Mouse (Mus musculus): ENCODE results near the gene Smyd3. TPM values are rescaled to one million over a fixed set of nuclear protein-coding genes. Genes with fewer than 3 reads are reported as not detected.
"Not testable (repeated sequence)": the region's sequence is repeated elsewhere in the genome, so short reads cannot be mapped to it uniquely, and the experiment has no call there.

The Smyd3 gene
- polyA plus RNA-seq, 1 experiment, result not detected

DNA sequence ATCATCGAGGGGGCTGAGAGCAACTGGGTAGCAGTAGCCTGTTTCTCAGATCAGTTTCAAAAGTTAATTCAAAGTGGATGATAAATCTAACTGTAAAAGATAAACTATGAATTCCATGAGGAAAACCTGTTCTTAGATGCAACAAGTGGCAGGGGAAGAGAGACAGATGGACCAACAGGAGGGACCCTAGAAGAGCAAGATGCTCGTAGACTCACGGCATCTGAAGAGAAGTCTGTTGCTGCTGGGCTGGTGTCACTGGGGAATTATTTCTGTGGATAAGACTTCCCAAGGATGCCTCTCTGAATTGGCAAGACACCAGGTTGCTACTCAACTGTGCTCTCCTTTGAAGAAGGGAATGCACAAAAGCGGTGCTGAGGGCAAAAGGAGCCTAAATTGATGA is 333.2 kb downstream of the Smyd3 start:
- H3K27ac ChIP-seq (ENCODE audit: insufficient read depth, low read depth, low read length), result no peak overlapping the region
- TF ChIP-seq POLR2A (IDR thresholded peaks at IDR 0.05; ENCODE audit: insufficient read depth, low read depth, low read length) (no peak), CTCF (IDR thresholded peaks at IDR 0.05; ENCODE audit: insufficient read depth, low read depth, low read length) (no peak)
- H3K4me1 ChIP-seq (ENCODE audit: control insufficient read depth, insufficient read depth, low read length), result no peaks in the 10 kb centered on the region
- no peak overlapping the region for H3K4me3 ChIP-seq (ENCODE audit: insufficient read depth, low read depth, low read length)
- 89% methylated on average over 4 of the region's 4 CpGs for WGBS

DNA sequence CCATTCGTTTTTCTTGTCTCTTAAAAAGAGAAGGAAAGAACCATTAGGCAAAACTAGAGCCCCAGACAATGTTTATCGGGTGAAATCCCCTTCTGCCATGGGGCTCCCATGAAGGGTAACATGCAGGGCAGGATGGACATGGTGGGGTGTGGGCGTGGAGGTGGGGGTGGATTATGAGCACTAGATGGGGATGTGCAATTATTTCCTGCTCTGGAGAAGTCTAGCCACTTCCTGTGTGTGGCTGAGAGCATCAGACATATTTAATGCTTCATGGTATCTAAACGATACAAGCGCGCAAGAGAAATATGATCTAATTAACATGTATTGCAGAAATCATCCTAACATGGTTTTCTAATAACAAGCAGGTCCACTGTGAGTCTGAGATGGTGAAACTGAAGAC is 334.3 kb downstream of the Smyd3 start:
- H3K4me1 ChIP-seq (ENCODE audit: control insufficient read depth, insufficient read depth, low read length), result no peaks in the 10 kb centered on the region

DNA sequence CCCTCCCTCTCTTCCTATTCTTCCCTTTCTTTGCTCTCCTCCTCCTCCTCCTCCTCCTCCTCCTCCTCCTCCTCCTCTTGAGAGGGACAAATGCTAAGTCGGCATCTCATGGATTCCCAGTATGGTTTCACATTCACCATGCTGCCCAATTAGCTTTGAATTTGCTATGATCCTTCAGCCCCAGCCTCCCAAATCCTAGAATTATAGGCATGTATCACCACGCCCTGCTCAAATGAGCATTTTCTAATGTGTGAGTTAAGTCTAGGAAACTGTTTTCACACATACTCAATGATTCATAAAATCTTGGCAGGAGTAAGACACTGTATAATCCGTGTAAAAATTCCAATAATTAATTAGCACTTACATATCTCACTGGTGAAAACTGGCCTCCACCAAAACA is 337.3 kb downstream of the Smyd3 start:
- TF ChIP-seq CTCF (IDR thresholded peaks at IDR 0.05; ENCODE audit: insufficient read depth, low read depth, low read length), result no peak
- TF ChIP-seq POLR2A (IDR thresholded peaks at IDR 0.05; ENCODE audit: insufficient read depth, low read depth, low read length), result no peak
- Histone ChIP-seq H3K27ac (ENCODE audit: insufficient read depth, low read depth, low read length) (no peak overlapping the region), H3K4me3 (ENCODE audit: insufficient read depth, low read depth, low read length) (no peak overlapping the region), H3K4me1 (ENCODE audit: control insufficient read depth, insufficient read depth, low read length) (no peaks in the 10 kb centered on the region)
- 68% methylated on average over 3 of the region's 3 CpGs for WGBS

More for the DNA sequence above, 334.3 kb downstream of the Smyd3 start:
- Histone ChIP-seq H3K27ac (ENCODE audit: insufficient read depth, low read depth, low read length) (no peak overlapping the region), H3K4me3 (ENCODE audit: insufficient read depth, low read depth, low read length) (no peak overlapping the region)
- no peak for TF ChIP-seq CTCF (IDR thresholded peaks at IDR 0.05; ENCODE audit: insufficient read depth, low read depth, low read length)
- TF ChIP-seq POLR2A (IDR thresholded peaks at IDR 0.05; ENCODE audit: insufficient read depth, low read depth, low read length), result no peak
- 88% methylated on average over 6 of the region's 6 CpGs for WGBS

DNA sequence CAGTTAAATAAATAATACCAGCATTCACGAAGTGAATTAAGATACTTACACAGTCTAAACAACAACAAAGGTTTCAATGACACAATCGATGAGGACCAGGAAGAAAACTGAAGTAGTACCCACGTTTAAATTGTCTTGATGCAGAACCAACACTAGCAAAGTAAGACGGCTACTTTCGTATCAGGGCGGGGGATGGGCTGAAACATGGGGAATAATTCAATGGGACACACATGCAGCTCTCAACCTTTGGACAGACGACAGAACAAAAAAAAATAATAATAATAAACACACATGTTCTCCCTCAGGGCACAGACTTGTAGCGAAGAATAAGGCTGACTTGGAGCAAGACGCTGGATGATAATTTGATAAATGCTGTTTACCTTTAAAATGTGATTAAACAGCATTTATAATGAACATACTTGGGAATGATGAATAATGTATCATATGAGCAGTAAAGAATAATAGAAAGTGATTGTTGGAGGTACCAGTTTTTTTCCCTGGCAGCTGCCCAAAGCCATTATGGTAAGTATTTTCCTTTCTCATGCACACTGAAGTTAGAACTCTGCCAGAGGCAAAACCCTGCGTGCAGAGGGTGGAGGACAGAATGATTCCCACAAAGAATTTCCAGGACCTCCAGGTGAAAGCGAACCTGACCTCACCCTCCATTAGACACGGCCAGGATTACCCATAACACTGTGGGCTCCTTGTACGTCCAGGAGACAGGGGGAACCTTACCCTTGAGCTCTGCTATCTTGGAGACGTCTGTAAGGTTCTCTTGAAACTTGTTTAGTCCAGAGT is 340.8 kb downstream of the Smyd3 start:
- no peaks in the 10 kb centered on the region for H3K4me1 ChIP-seq (ENCODE audit: control insufficient read depth, insufficient read depth, low read length)
- no peak for TF ChIP-seq POLR2A (IDR thresholded peaks at IDR 0.05; ENCODE audit: insufficient read depth, low read depth, low read length)
- TF ChIP-seq CTCF (IDR thresholded peaks at IDR 0.05; ENCODE audit: insufficient read depth, low read depth, low read length), result no peak
- 69% methylated on average over 14 of the region's 14 CpGs for WGBS

DNA sequence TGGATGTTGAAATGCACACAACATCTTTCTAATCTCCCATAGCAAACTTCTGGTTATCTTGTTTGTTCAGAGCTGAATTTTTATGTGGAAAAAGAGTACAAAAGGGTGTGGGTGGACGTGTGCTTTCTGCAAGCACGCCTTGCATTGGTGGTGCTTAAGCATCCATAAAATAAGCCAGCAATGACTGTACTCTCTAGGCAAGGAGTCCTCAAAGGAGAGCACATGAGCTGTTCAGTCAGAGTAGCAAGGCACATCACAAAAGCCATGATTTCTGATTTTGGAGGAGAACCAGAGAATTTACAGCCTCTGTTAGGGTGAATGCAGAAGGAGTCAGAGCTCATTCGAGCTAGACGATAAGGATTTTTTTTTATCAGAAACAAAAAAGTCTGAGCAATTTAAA is 343.6 kb downstream of the Smyd3 start:
- WGBS, result 34% methylated on average over 4 of the region's 4 CpGs
- H3K4me1 ChIP-seq (ENCODE audit: control insufficient read depth, insufficient read depth, low read length), result no peaks in the 10 kb centered on the region
- no peak for TF ChIP-seq CTCF (IDR thresholded peaks at IDR 0.05; ENCODE audit: insufficient read depth, low read depth, low read length)
- TF ChIP-seq POLR2A (IDR thresholded peaks at IDR 0.05; ENCODE audit: insufficient read depth, low read depth, low read length), result no peak
- H3K4me3 ChIP-seq (ENCODE audit: insufficient read depth, low read depth, low read length), result no peak overlapping the region
- H3K27ac ChIP-seq (ENCODE audit: insufficient read depth, low read depth, low read length), result no peak overlapping the region

More for the DNA sequence above, 340.8 kb downstream of the Smyd3 start:
- Histone ChIP-seq H3K27ac (ENCODE audit: insufficient read depth, low read depth, low read length) (no peak overlapping the region), H3K4me3 (ENCODE audit: insufficient read depth, low read depth, low read length) (no peak overlapping the region)

DNA sequence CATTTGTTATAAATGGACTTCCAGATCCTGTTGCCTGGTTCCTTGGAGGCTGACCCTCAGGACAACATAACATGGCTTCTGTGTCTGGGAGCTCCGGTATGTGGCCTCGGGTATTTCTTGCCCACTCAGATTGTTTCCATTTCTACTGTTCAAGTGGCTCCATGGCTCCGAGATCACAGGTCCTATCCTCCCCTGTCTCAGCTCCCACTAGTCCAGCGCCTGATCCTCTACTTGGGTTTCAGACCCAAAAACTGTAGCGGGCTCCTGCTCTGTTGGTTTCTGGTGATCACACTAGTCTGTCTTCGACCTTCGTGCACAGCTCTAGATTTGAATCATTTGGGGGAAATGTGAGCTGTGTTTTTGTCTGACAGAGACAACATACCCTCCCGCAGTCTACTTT is 347.3 kb downstream of the Smyd3 start:
- no peaks in the 10 kb centered on the region for H3K4me1 ChIP-seq (ENCODE audit: control insufficient read depth, insufficient read depth, low read length)
- TF ChIP-seq POLR2A (IDR thresholded peaks at IDR 0.05; ENCODE audit: insufficient read depth, low read depth, low read length), result no peak
- no peak for TF ChIP-seq CTCF (IDR thresholded peaks at IDR 0.05; ENCODE audit: insufficient read depth, low read depth, low read length)
- no peak overlapping the region for H3K27ac ChIP-seq (ENCODE audit: insufficient read depth, low read depth, low read length)
- 93% methylated on average over 8 of the region's 8 CpGs for WGBS
- no peak overlapping the region for H3K4me3 ChIP-seq (ENCODE audit: insufficient read depth, low read depth, low read length)

DNA sequence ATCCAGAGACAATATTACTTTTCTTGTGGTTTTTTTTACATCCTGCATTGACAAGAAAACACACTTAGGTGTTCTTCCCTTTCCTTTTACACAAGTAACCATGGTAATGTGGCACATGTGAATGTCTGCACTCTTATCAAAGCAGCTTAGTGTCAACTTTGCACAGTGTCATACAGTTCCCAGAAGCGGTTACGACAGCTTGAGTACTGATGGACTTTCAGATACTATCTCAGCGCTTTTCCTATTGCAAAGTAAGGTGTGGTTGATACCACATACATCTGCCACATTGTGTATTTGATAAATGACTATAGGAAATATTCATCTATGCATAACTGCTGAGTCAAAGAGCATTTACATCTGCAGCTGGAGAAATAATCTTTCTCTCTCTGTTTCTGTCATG is 348.1 kb downstream of the Smyd3 start:
- no peak overlapping the region for H3K4me3 ChIP-seq (ENCODE audit: insufficient read depth, low read depth, low read length)
- TF ChIP-seq CTCF (IDR thresholded peaks at IDR 0.05; ENCODE audit: insufficient read depth, low read depth, low read length), result no peak
- no peak for TF ChIP-seq POLR2A (IDR thresholded peaks at IDR 0.05; ENCODE audit: insufficient read depth, low read depth, low read length)
- H3K4me1 ChIP-seq (ENCODE audit: control insufficient read depth, insufficient read depth, low read length), result no peaks in the 10 kb centered on the region
- H3K27ac ChIP-seq (ENCODE audit: insufficient read depth, low read depth, low read length), result no peak overlapping the region
- 97% methylated on average over 3 of the region's 3 CpGs for WGBS

DNA sequence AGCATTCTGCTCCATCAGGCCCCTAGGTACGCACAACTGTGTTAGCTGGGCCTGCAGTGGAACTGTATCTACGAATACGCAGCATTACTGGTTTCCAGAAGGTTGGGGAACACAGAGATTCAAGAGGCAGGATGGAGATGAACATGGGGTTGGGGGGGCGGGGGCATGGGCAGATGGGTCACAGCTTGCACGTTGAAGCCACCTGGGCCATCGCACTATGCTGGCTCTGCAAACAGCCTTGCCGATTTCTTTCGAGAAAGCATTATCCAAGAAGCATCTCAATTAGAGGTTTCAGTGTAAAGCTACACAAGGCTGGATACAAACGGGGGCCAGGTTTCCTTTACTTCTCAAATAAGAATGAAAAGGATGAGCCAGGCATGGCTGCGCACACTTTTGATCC is 348.7 kb downstream of the Smyd3 start:
- no peak for TF ChIP-seq POLR2A (IDR thresholded peaks at IDR 0.05; ENCODE audit: insufficient read depth, low read depth, low read length)
- TF ChIP-seq CTCF (IDR thresholded peaks at IDR 0.05; ENCODE audit: insufficient read depth, low read depth, low read length), result no peak
- Histone ChIP-seq H3K4me3 (ENCODE audit: insufficient read depth, low read depth, low read length) (no peak overlapping the region), H3K27ac (ENCODE audit: insufficient read depth, low read depth, low read length) (no peak overlapping the region), H3K4me1 (ENCODE audit: control insufficient read depth, insufficient read depth, low read length) (no peaks in the 10 kb centered on the region)
- 90% methylated on average over 10 of the region's 10 CpGs for WGBS

DNA sequence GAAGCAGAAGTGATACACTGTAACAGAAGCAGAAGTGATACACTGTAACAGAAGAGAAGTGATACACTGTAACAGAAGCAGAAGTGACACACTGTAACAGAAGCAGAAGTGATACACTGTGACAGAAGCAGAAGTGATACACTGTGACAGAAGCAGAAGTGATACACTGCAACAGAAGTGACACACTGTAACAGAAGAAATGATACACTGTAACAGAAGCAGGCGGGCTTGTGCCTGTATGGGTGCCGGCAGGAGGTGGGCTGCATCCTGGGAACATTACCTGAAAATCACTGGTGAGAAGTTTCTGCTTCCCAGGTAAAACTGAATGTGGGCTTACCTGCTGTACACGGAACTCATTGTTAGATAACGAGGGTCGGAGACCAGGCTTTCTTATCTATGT is 353.6 kb downstream of the Smyd3 start:
- H3K4me3 ChIP-seq (ENCODE audit: insufficient read depth, low read depth, low read length); H3K4me1 ChIP-seq (ENCODE audit: control insufficient read depth, insufficient read depth, low read length); H3K27ac ChIP-seq (ENCODE audit: insufficient read depth, low read depth, low read length): not testable (repeated sequence)
- WGBS, result 92% methylated on average over 5 of the region's 5 CpGs

DNA sequence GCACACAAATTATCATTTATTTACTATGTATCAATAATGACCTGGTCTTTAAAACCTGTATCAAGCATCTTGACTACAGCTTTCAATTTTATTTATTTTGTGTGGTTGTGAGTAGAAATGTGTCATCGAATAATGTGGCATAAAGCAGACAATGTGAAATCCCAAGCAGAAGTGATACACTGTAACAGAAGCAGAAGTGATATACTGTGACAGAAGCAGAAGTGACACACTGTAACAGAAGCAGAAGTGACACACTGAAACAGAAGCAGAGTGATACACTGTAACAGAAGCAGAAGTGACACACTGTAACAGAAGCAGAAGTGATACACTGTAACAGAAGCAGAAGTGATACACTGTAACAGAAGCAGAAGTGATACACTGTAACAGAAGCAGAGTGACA is 355.1 kb downstream of the Smyd3 start:
- H3K27ac ChIP-seq (ENCODE audit: insufficient read depth, low read depth, low read length); H3K4me1 ChIP-seq (ENCODE audit: control insufficient read depth, insufficient read depth, low read length); H3K4me3 ChIP-seq (ENCODE audit: insufficient read depth, low read depth, low read length): not testable (repeated sequence)
- WGBS, result 89% methylated on average over 1 of the region's 1 CpGs

All from olfactory bulb, adult 2 months (tissue).